Mouse (Mus musculus): ENCODE measurements around the gene Ddx17.

Gene Ddx17

GRCm38 (mm10) chr15:79546410-79547288, at the start of gene Ddx17:
Gene Ddx17 (minus strand): TSS chr15:79546741.
- in situ Hi-C loops (cut with MboI; ENCODE audit: low pct_unique_long_range_greater_than_20kb in 1 of 2, low sequenced_read_pairs in 2 of 2, unreplicated experiment in 1 of 2), result no loop called here

- in situ Hi-C loops (cut with MboI; ENCODE audit: low pct_unique_long_range_greater_than_20kb in 1 of 2, low sequenced_read_pairs in 2 of 2, unreplicated experiment in 1 of 2), result no loop called here
Observed at GRCm38 (mm10) chr15:79581581-79581980, 35.0 kb upstream of the Ddx17 start.

GRCm38 (mm10) chr15:79577671-79578426, 31.3 kb upstream of the Ddx17 start:
- in situ Hi-C loops (cut with MboI; ENCODE audit: low pct_unique_long_range_greater_than_20kb in 1 of 2, low sequenced_read_pairs in 2 of 2, unreplicated experiment in 1 of 2), result no loop called here

GRCm38 (mm10) chr15:79576947-79577346, 30.4 kb upstream of the Ddx17 start:
- in situ Hi-C loops (cut with MboI; ENCODE audit: low pct_unique_long_range_greater_than_20kb in 1 of 2, low sequenced_read_pairs in 2 of 2, unreplicated experiment in 1 of 2), result no loop called here

GRCm38 (mm10) chr15:79575543-79576222, 29.1 kb upstream of the Ddx17 start:
- in situ Hi-C loops (cut with MboI; ENCODE audit: low pct_unique_long_range_greater_than_20kb in 1 of 2, low sequenced_read_pairs in 2 of 2, unreplicated experiment in 1 of 2), result no loop called here

- in situ Hi-C loops (cut with MboI; ENCODE audit: low pct_unique_long_range_greater_than_20kb in 1 of 2, low sequenced_read_pairs in 2 of 2, unreplicated experiment in 1 of 2), result no loop called here
Observed at GRCm38 (mm10) chr15:79562417-79562816, 15.9 kb upstream of the Ddx17 start.

- in situ Hi-C loops (cut with MboI; ENCODE audit: low pct_unique_long_range_greater_than_20kb in 1 of 2, low sequenced_read_pairs in 2 of 2, unreplicated experiment in 1 of 2), result no loop called here
Observed at GRCm38 (mm10) chr15:79559649-79560048, 13.1 kb upstream of the Ddx17 start.

- in situ Hi-C loops (cut with MboI; ENCODE audit: low pct_unique_long_range_greater_than_20kb in 1 of 2, low sequenced_read_pairs in 2 of 2, unreplicated experiment in 1 of 2), result no loop called here
Observed at GRCm38 (mm10) chr15:79552566-79552965, 6.0 kb upstream of the Ddx17 start.

- in situ Hi-C loops (cut with MboI; ENCODE audit: low pct_unique_long_range_greater_than_20kb in 1 of 2, low sequenced_read_pairs in 2 of 2, unreplicated experiment in 1 of 2), result no loop called here
Observed at GRCm38 (mm10) chr15:79548226-79548625, 1.7 kb upstream of the Ddx17 start.

GRCm38 (mm10) chr15:79547289-79547820, 814 bp upstream of the Ddx17 start:
- in situ Hi-C loops (cut with MboI; ENCODE audit: low pct_unique_long_range_greater_than_20kb in 1 of 2, low sequenced_read_pairs in 2 of 2, unreplicated experiment in 1 of 2), result no loop called here

GRCm38 (mm10) chr15:79545921-79546399, 581 bp downstream of the Ddx17 start:
- in situ Hi-C loops (cut with MboI; ENCODE audit: low pct_unique_long_range_greater_than_20kb in 1 of 2, low sequenced_read_pairs in 2 of 2, unreplicated experiment in 1 of 2), result no loop called here

GRCm38 (mm10) chr15:79545496-79545895, 1.0 kb downstream of the Ddx17 start:
- in situ Hi-C loops (cut with MboI; ENCODE audit: low pct_unique_long_range_greater_than_20kb in 1 of 2, low sequenced_read_pairs in 2 of 2, unreplicated experiment in 1 of 2), result no loop called here

- in situ Hi-C loops (cut with MboI; ENCODE audit: low pct_unique_long_range_greater_than_20kb in 1 of 2, low sequenced_read_pairs in 2 of 2, unreplicated experiment in 1 of 2), result no loop called here
Observed at GRCm38 (mm10) chr15:79543968-79544367, 2.6 kb downstream of the Ddx17 start.

GRCm38 (mm10) chr15:79533796-79534195, 12.7 kb downstream of the Ddx17 start:
- in situ Hi-C loops (cut with MboI; ENCODE audit: low pct_unique_long_range_greater_than_20kb in 1 of 2, low sequenced_read_pairs in 2 of 2, unreplicated experiment in 1 of 2), result no loop called here

- in situ Hi-C loops (cut with MboI; ENCODE audit: low pct_unique_long_range_greater_than_20kb in 1 of 2, low sequenced_read_pairs in 2 of 2, unreplicated experiment in 1 of 2), result no loop called here
Observed at GRCm38 (mm10) chr15:79529935-79530334, 16.6 kb downstream of the Ddx17 start.

- in situ Hi-C loops (cut with MboI; ENCODE audit: low pct_unique_long_range_greater_than_20kb in 1 of 2, low sequenced_read_pairs in 2 of 2, unreplicated experiment in 1 of 2), result no loop called here
Observed at GRCm38 (mm10) chr15:79527991-79528639, 18.4 kb downstream of the Ddx17 start.

- in situ Hi-C loops (cut with MboI; ENCODE audit: low pct_unique_long_range_greater_than_20kb in 1 of 2, low sequenced_read_pairs in 2 of 2, unreplicated experiment in 1 of 2), result no loop called here
Observed at GRCm38 (mm10) chr15:79527192-79527591, 19.3 kb downstream of the Ddx17 start.

Measured in mouse embryonic stem cell (cell line).